Mouse (Mus musculus) lung, postnatal 36 days (tissue): ENCODE results near the gene Sdccag8.
A peak's percentile ranks its signal among the peaks of the same experiment; 100 is the strongest.

Experiments
- DNase-seq: peaks from one replicate; pipeline ENCODE4 v3.0.0; 2022; ENCODE audit warnings: mixed read lengths

Sdccag8 gene

GRCm38 (mm10) chr1:176986990-176987740 is 172.7 kb downstream of the Sdccag8 start:
- no peak for DNase-seq

DNA sequence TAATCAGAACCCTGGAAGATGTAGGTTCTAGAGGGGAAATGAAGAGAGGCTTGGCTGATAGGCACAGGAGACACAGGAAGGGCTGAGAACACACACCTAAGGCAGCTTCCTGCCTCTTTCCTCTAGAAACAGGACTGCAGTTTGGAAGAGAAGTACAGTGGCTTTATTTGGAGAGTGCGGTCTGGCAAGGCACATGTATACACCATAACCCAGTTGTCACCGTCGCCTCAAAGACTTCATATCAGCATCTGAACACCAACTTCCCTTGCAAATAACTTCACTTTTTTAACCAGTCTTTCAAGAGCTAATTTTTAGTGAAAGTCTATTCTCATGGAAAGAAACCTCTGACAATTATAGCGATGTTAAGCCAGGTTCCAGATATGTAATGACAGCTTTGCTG is 177.0 kb downstream of the Sdccag8 start:
- DNase-seq, result no peak

DNA sequence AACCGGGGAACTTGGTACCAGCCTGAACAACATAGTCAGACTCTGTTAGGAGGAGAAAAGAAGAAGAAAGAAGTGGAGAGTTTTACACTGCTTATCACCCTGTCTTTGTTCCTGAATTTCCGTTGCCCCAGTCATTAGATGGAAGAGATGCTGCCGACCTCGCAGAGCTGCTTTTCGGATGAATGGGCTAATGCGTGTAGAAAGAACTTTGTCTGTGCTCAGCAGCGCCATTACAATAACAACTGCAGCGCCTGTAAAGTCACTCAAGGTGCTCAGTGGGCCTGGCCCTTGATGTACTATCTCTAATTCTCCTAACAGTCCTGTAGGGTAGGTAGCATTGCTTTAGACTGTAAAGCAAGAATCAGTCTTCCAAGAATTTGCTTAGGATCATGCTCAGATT is 178.1 kb downstream of the Sdccag8 start:
- no peak for DNase-seq

GRCm38 (mm10) chr1:176993141-176994010 is 178.9 kb downstream of the Sdccag8 start:
- DNase-seq, result peak; percentile 32

- no peak for DNase-seq
These were observed 179.6 kb downstream of the Sdccag8 start for GRCm38 (mm10) chr1:176994087-176994486.

- no peak for DNase-seq
These were observed 180.4 kb downstream of the Sdccag8 start for GRCm38 (mm10) chr1:176994707-176995418.

DNA sequence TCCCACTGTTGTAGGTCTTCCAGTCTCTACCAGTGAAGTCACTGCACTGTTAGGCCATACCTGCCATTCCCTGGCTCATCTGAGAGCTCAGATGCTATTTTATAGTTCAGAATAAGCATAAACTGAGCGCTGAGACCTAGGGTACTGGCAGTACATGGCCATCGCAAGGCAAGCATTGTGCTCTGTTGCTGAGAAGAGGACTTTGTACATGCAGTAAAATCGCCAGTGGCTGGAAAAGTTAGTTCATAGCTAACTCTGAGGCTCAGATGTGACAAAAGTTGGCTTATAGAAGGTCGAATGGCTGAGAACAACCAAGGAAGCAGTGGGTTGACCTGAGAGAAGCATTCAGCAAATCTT is 180.9 kb downstream of the Sdccag8 start:
- no peak for DNase-seq

DNA sequence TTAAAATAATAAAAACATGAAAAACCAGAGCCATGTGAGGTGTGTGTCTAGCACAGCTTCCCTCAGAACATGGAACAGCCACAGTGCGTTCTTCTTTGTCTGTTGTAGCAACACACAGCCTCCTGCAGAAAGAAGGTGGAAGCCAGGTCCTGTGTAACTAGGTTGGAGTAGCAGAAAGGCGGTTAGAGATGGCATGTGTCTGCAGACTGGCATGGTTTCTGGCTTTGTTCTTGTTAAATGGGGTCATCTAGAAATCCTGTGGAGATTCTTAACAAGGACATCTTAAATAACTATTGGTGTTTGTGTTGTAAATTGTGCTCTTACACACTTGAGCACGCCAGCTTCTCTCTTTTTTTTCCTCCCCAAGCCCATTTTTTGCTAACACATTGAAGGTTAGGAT is 181.7 kb downstream of the Sdccag8 start:
- DNase-seq, result no peak

- DNase-seq, result peak; percentile 71
These were observed 182.3 kb downstream of the Sdccag8 start for GRCm38 (mm10) chr1:176996630-176997201.

DNA sequence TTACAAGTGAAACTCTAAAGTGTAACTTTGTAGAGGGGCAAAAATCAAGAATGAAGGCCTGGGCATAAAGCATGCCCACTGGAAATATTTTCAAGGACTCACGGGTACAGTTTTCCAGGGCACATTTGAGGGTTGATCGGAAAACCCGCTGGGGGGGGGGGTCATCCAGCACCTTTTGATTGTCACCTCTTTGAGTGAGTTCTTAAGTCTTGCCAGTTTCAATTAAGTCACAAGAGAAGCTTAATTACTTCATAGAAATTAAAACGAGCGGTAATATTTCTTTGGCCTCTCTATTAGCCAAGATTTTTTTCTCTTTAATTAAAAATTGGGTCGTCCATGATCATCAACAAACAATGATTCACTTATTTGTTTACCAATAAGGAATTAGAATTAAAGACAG is 182.8 kb downstream of the Sdccag8 start:
- no peak for DNase-seq

DNA sequence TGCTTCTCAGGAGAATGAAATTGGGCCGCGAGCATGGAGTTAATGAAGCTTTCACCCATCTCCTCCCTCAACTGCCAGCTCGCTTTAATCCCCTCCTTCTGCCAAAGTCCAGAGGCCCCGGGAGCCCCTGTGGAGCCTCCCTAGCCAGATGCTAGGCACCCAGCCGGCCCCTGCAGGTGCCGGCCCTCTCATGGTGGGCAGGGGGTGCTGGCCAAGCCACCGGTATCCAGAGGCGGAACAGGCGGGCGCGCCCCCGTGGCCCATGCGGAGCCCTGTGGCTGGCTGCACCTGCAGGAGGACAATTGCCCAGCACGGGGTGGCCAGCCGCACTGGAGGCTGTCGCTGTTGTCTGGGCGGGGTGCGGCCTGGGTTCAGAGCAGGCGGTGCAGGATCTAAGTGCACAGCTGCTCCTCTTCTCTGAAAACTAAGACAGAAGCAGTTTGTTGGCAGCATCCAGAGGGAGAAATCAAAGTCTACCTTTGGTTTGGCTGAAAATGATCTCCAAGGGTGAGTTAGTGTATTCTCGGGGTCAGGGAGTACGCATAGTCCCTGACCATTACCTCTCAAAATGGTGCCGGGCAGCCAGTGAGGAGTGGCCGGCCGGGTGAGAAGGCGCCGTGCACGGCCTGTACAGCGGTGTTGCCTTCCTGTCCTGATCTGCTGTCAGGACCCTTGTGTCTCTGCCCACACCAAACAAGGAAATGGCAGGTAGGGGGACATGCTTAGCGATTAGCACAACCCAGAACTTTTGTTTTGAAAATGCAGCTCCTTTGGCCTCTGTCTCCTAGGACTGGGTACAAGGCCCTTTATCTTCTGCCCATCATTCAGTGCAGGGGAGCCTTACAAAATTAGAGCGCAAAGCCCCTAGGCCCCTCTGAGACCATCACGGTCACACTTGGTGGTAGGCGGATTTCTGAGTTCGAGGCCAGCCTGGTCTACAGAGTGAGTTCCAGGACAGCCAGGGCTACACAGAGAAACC is 183.5 kb downstream of the Sdccag8 start:
- DNase-seq, result no peak

GRCm38 (mm10) chr1:176999011-176999410 is 184.6 kb downstream of the Sdccag8 start:
- DNase-seq, result peak; percentile 35

DNA sequence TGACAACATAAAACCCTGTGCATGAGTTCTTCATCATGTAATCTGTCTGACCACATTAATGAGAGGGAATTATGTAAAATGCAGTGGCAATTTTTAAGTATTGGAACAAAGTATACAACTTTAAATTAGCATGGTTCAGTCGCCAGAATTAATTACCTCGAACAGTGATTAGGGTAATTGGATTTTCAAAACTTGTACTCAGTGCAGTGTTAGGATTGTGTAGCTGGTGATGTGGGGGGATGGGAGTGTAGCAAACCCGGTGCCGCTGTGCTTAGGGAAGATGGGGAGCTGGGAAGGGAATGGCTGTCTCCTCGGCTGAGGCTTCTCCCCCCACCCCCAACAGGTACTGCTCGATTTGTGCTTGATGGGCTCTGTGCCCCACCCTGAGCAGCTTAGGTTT is 188.5 kb downstream of the Sdccag8 start:
- no peak for DNase-seq

- no peak for DNase-seq
These were observed 189.7 kb downstream of the Sdccag8 start for GRCm38 (mm10) chr1:177004041-177004741.

DNA sequence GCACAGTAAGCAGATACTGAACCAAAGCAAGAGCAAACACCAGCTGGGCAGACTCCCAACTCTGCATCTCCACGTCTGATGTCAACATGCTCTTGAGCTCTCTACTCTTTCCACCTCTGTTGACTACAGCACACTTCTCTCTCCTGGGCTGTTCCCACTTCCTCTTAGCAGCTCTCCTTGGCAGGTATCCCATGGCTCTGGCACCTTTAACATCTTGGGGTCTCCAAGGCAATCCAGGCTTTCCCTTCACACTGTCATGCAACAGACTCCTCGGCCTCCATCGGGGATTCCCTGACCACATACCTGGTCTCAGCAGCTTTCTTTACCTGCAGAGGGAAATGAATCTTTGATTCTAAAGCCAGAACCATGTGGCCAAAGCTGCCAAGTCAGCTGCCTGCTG is 192.9 kb downstream of the Sdccag8 start:
- peak; percentile 42 for DNase-seq

GRCm38 (mm10) chr1:177008777-177009176 is 194.3 kb downstream of the Sdccag8 start:
- DNase-seq, result peak; percentile 25

DNA sequence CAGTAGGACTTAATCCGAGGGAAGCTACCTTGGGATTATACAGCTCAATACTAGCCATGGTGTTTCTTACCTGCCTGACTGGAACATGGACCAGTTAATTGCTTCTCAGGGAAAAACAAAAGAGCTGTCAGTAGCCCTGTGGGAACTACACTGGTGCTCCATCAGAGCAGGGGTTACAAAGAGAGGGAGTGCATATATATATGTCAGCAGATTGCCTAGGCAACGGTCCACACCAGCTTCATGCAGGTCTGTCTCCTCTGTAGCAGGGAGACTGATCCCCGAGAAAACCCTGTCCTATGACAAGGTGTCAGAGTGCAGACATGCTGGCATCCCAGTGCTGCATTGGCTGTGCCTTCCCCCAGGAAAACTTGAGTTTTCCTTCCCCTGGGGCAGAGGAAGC is 195.6 kb downstream of the Sdccag8 start:
- no peak for DNase-seq

- no peak for DNase-seq
These were observed 196.3 kb downstream of the Sdccag8 start for GRCm38 (mm10) chr1:177010607-177011302.

DNA sequence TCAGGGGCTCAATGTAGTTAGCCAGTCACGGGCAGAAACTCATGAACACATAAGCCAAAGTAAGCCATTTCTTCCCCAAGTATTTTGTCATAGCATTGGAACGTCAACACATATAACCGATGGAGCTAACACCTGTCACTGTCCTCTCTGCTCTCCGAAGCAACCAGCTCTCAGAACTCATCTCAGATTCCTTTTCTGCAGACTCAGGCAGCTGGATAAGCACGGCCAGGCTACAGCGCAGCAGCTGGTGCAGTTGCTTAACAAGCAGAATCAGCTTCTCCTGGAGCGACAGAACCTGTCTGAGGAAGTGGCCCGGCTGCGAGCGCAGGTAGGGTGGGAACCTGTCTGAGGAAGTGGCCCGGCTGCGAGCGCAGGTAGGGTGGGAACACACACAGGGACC is 197.2 kb downstream of the Sdccag8 start:
- no peak for DNase-seq

DNA sequence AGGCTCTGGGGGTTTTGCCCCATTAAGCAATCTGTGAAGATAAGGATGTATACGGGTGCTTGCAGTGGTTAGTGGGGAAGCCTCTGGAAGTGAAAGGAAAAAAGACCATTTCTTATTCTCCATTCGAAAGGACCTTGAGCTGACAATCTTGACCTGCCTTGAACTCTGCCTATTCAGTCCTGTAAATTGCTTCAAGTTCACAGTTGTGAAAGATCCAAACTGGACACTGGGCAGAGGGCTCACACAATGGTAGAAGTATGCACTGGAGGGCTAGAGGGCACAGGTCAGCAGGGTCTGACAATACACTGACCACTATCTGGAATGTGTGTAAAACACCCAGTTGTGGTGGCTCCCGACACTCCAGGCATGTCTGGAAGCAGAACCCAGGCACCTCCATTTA is 198.3 kb downstream of the Sdccag8 start:
- DNase-seq, result no peak

GRCm38 (mm10) chr1:177013313-177013712 is 198.9 kb downstream of the Sdccag8 start:
- DNase-seq, result no peak
